Mouse (Mus musculus) intestine, postnatal 0 days (tissue): Measurements from ENCODE around the gene Barx2. TPM values are rescaled to one million over a fixed set of nuclear protein-coding genes. Genes with fewer than 3 reads are reported as not detected.

ENCODE experiments used
- ATAC-seq: fragments of 200-750 bp; cut with Nextera tagmentation; 2 replicates; pipeline ENCODE4 v1.8.0; 2017; ENCODE audit warnings: mild to moderate bottlenecking, moderate TSS enrichment, moderate library complexity
- H3K27ac ChIP-seq: fragments of 300-500 bp; sonication (generic); 2 replicates; pipeline ENCODE4 v1.5.1; 2014; ENCODE audit warnings: mild to moderate bottlenecking, low read depth, low read length, moderate library complexity
- H3K27me3 ChIP-seq: fragments of 300-500 bp; sonication (generic); replicated peaks from 2 replicates; pipeline ENCODE4 v1.6.1; 2014; ENCODE audit warnings: low read length, mixed read lengths; ENCODE audit not compliant: control insufficient read depth, insufficient read depth
- H3K36me3 ChIP-seq: fragments of 300-500 bp; sonication (generic); 2 replicates; pipeline ENCODE4 v1.6.1; 2014; ENCODE audit warnings: mild to moderate bottlenecking, moderate library complexity; ENCODE audit not compliant: control insufficient read depth, insufficient read depth
- H3K4me1 ChIP-seq: fragments of 300-500 bp; sonication (generic); replicated peaks from 2 replicates; pipeline ENCODE4 v1.6.1; 2014; ENCODE audit warnings: antibody characterized with exemption, low read length, mixed read lengths; ENCODE audit not compliant: control insufficient read depth, insufficient read depth
- H3K4me2 ChIP-seq: fragments of 300-500 bp; sonication (generic); replicated peaks from 2 replicates; pipeline ENCODE4 v1.6.1; 2014; ENCODE audit warnings: low read depth, mild to moderate bottlenecking, moderate library complexity
- H3K4me3 ChIP-seq: fragments of 300-500 bp; sonication (generic); 2 replicates; pipeline ENCODE4 v1.5.1; 2014; ENCODE audit warnings: low read depth, low read length
- H3K9ac ChIP-seq: fragments of 300-500 bp; sonication (generic); 2 replicates; pipeline ENCODE4 v1.6.1; 2014; ENCODE audit warnings: mild to moderate bottlenecking, low read depth, low read length
- H3K9me3 ChIP-seq: fragments of 300-500 bp; sonication (generic); 2 replicates; pipeline ENCODE4 v1.6.1; 2016; ENCODE audit warnings: mixed run types; ENCODE audit not compliant: control insufficient read depth
- CTCF ChIP-seq: sonication (generic); IDR thresholded peaks from 2 replicates; pipeline ENCODE4 v1.5.1; 2016; ENCODE audit warnings: low read depth, mild to moderate bottlenecking, control low read depth, antibody characterized with exemption, moderate library complexity
- WGBS: fragments of 180-500 bp; shearing (Covaris S2); extraction: QIAGEN DNeasy Blood & Tissue Kit; methylation state at CpG from one replicate; pipeline ENCODE4 v1.1.7; 2014; 5-methylcytosine and 5-hydroxymethylcytosine counted together
- polyA plus RNA-seq: library from polyadenylated mRNA; unstranded; fragments of >200 nt; fragmentation: Nextera tagmentation; extraction: Ambion mirVana; gene quantifications from 2 replicates; pipeline ENCODE4 v1.2.1, GENCODE M21; 2015

Barx2 gene
- polyA plus RNA-seq, 1 experiment from 2014 or later: not detected

GRCm38 (mm10) chr9:31841108-31841815 lies 72.0 kb downstream of the Barx2 start:
- Histone ChIP-seq H3K27ac (no peak overlapping the region), H3K9ac (no peak overlapping the region), H3K36me3 (no peaks in the 10 kb centered on the region), H3K4me2 (no peak overlapping the region), H3K4me1 (peaks cover 9% of the 10 kb centered on the region), H3K4me3 (no peak overlapping the region), H3K27me3 (no peaks in the 10 kb centered on the region), H3K9me3 (no peaks in the 10 kb centered on the region)
- WGBS: 76% methylated on average over 10 of the region's 10 CpGs
- TF ChIP-seq CTCF: no peak
- ATAC-seq: no peak

- Histone ChIP-seq H3K9ac (no peak overlapping the region), H3K27ac (no peak overlapping the region)
- TF ChIP-seq CTCF: no peak
Observed at GRCm38 (mm10) chr9:31840571-31840970, 72.7 kb downstream of the Barx2 start.

GRCm38 (mm10) chr9:31840037-31840436 lies 73.2 kb downstream of the Barx2 start:
- no peak overlapping the region for H3K4me3 ChIP-seq
- no peak overlapping the region for H3K9ac ChIP-seq
- no peak for ATAC-seq
- no peak overlapping the region for H3K27ac ChIP-seq
- peaks cover 9% of the 10 kb centered on the region for H3K4me1 ChIP-seq
- no peak for TF ChIP-seq CTCF
- no peaks in the 10 kb centered on the region for H3K27me3 ChIP-seq
- no peaks in the 10 kb centered on the region for H3K9me3 ChIP-seq
- 68% methylated on average over 3 of the region's 3 CpGs for WGBS
- no peaks in the 10 kb centered on the region for H3K36me3 ChIP-seq
- H3K4me2 ChIP-seq: no peak overlapping the region

More at GRCm38 (mm10) chr9:31840571-31840970, 72.7 kb downstream of the Barx2 start:
- Histone ChIP-seq H3K27me3 (no peaks in the 10 kb centered on the region), H3K4me3 (no peak overlapping the region), H3K4me1 (peaks cover 9% of the 10 kb centered on the region), H3K9me3 (no peaks in the 10 kb centered on the region), H3K36me3 (no peaks in the 10 kb centered on the region), H3K4me2 (no peak overlapping the region)
- WGBS: 95% methylated on average over 4 of the region's 4 CpGs
- no peak for ATAC-seq

GRCm38 (mm10) chr9:31839106-31840027 lies 73.9 kb downstream of the Barx2 start:
- peak; percentile 84 for ATAC-seq
- WGBS: 24% methylated on average over 15 of the region's 15 CpGs
- H3K27ac ChIP-seq: no peak overlapping the region
- H3K36me3 ChIP-seq: no peaks in the 10 kb centered on the region
- H3K9me3 ChIP-seq: no peaks in the 10 kb centered on the region
- no peak overlapping the region for H3K4me3 ChIP-seq
- peak overlapping the region; percentile 24; the same call in 1 of the 2 replicates for H3K4me2 ChIP-seq
- H3K27me3 ChIP-seq: no peaks in the 10 kb centered on the region
- TF ChIP-seq CTCF: no peak
- H3K9ac ChIP-seq: no peak overlapping the region
- peaks cover 6% of the 10 kb centered on the region for H3K4me1 ChIP-seq

DNA sequence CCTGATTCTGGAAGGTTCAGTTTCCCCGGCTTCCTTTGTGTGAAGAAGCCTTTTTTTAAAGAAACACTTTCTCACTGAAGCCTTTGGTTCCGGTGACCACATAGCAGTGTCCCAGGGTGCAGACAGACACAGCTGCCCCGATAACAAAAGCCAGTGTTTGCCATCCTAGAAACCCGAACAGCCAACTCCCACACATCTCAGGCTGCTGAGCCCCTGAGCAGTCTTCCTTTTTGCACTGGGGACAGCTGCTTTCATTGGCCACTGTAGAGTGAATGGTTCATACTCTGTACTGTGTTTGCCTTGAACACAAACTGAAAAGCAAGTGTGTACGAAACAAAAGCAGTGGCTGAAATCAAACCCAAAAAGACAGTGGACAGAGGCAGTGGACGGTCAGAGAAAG lies 75.2 kb downstream of the Barx2 start:
- Histone ChIP-seq H3K27ac (no peak overlapping the region), H3K9ac (no peak overlapping the region), H3K4me1 (peaks cover 6% of the 10 kb centered on the region), H3K27me3 (no peaks in the 10 kb centered on the region), H3K9me3 (no peaks in the 10 kb centered on the region), H3K4me3 (no peak overlapping the region), H3K4me2 (no peak overlapping the region), H3K36me3 (no peaks in the 10 kb centered on the region)
- ATAC-seq: no peak
- no peak for TF ChIP-seq CTCF
- WGBS: 81% methylated on average over 6 of the region's 6 CpGs

GRCm38 (mm10) chr9:31808753-31809152 lies 104.5 kb downstream of the Barx2 start:
- WGBS: 81% methylated on average over 2 of the region's 2 CpGs
- Histone ChIP-seq H3K9me3 (no peaks in the 10 kb centered on the region), H3K27ac (no peak overlapping the region), H3K4me1 (no peaks in the 10 kb centered on the region), H3K4me3 (no peak overlapping the region), H3K27me3 (no peaks in the 10 kb centered on the region), H3K9ac (no peak overlapping the region), H3K4me2 (no peak overlapping the region), H3K36me3 (no peaks in the 10 kb centered on the region)
- peak; percentile 53 for TF ChIP-seq CTCF
- ATAC-seq: no peak
